Mouse (Mus musculus) limb, embryonic 12.5 days (tissue): ENCODE data around the gene Rab13. TPM values are rescaled to one million over a fixed set of nuclear protein-coding genes. Genes with fewer than 3 reads are reported as not detected.
A peak's percentile ranks its signal among the peaks of the same experiment; 100 is the strongest.

ENCODE experiments used
- ATAC-seq: fragments of 200-750 bp; cut with Nextera tagmentation; 2 replicates; pipeline ENCODE4 v1.8.0; 2017; ENCODE audit warnings: low read depth, moderate TSS enrichment; ENCODE audit not compliant: insufficient number of reproducible peaks, insufficient read depth, low FRiP score, low TSS enrichment
- H3K27ac ChIP-seq: fragments of 300-500 bp; sonication (generic); 2 replicates; pipeline ENCODE4 v1.5.1; 2016; ENCODE audit warnings: mild to moderate bottlenecking, moderate library complexity
- H3K27me3 ChIP-seq: fragments of 300-500 bp; sonication (generic); 2 replicates; pipeline ENCODE4 v1.6.1; 2016; ENCODE audit warnings: mild to moderate bottlenecking, moderate library complexity
- H3K36me3 ChIP-seq: fragments of 300-500 bp; sonication (generic); 2 replicates; pipeline ENCODE4 v1.6.1; 2016; ENCODE audit warnings: mild to moderate bottlenecking, moderate library complexity
- H3K4me1 ChIP-seq: fragments of 300-500 bp; sonication (generic); replicated peaks from 2 replicates; pipeline ENCODE4 v1.6.1; 2016
- H3K4me2 ChIP-seq: fragments of 300-500 bp; sonication (generic); 2 replicates; pipeline ENCODE4 v1.6.1; 2016; ENCODE audit warnings: mild to moderate bottlenecking, moderate library complexity
- H3K4me3 ChIP-seq: fragments of 300-500 bp; sonication (generic); replicated peaks from 2 replicates; pipeline ENCODE4 v1.5.1; 2016; ENCODE audit warnings: mild to moderate bottlenecking
- H3K9ac ChIP-seq: fragments of 300-500 bp; sonication (generic); replicated peaks from 2 replicates; pipeline ENCODE4 v1.6.1; 2016; ENCODE audit warnings: mild to moderate bottlenecking, moderate library complexity
- H3K9me3 ChIP-seq: fragments of 300-500 bp; sonication (generic); 2 replicates; pipeline ENCODE4 v1.6.1; 2016; ENCODE audit warnings: mild to moderate bottlenecking, moderate library complexity
- WGBS: fragments of 180-500 bp; shearing (Covaris S2); methylation state at CpG from one replicate; pipeline ENCODE4 v1.1.7; 2016; 5-methylcytosine and 5-hydroxymethylcytosine counted together
- polyA plus RNA-seq: library from polyadenylated mRNA; unstranded; fragments of >200 nt; fragmentation: Nextera tagmentation; extraction: Ambion mirVana; gene quantifications from 2 replicates; pipeline ENCODE4 v1.2.1, GENCODE M21; 2016

Rab13 gene
- polyA plus RNA-seq, 1 experiment from 2014 or later, result 28.2 TPM

DNA sequence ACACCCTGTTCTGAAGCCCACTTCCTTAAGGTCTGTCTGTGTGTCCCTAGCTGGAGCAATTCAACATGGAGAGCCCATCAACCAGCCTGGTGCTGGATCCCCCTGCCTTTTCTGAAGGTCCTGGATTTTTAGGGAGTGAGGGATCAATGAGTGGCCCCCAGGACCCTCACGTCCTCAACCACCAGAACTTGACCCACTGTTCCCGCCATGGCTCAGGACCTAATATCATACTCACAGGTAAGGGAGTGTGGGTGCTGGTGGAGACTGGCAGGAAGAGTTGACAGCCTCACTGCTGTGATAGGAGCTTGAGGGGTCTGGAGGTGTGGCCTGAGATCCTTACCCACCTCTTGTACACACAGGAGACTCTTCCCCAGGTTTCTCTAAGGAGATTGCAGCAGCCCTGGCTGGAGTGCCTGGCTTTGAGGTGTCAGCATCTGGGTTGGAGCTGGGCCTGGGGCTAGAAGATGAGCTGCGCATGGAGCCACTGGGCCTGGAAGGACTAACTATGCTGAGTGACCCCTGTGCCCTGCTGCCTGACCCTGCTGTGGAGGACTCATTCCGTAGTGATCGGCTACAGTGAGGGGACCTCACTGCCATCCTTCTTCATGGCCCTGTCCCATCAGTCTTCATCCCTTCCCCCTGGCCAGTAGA is 49.8 kb downstream of the Rab13 start:
- Histone ChIP-seq H3K27ac (no peak overlapping the region), H3K9me3 (no peaks in the 10 kb centered on the region), H3K4me2 (no peak overlapping the region), H3K9ac (no peak overlapping the region), H3K4me1 (peaks cover 15% of the 10 kb centered on the region), H3K4me3 (no peak overlapping the region), H3K27me3 (no peaks in the 10 kb centered on the region), H3K36me3 (peaks cover 62% of the 10 kb centered on the region)
- WGBS, result 90% methylated on average over 5 of the region's 5 CpGs
- ATAC-seq, result no peak

DNA sequence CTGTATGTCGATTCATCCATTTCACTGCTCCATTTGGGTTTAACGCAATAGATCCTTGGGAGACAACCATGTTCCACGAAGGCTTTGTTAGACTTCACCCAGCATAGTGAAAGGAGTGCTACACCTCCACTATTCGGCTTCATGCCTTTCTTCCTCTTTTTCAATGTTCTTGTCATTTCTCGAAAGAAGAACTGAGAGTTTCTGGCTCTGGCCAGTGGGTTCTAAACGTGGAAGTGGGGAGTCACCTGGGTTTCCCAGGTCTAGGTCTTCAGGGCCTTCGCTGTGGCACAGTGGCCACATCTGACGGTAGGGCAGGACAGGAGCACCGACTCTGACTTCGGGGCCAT is 51.2 kb downstream of the Rab13 start:
- Histone ChIP-seq H3K36me3 (peaks cover 54% of the 10 kb centered on the region), H3K9ac (peak overlapping the region; percentile 89)

DNA sequence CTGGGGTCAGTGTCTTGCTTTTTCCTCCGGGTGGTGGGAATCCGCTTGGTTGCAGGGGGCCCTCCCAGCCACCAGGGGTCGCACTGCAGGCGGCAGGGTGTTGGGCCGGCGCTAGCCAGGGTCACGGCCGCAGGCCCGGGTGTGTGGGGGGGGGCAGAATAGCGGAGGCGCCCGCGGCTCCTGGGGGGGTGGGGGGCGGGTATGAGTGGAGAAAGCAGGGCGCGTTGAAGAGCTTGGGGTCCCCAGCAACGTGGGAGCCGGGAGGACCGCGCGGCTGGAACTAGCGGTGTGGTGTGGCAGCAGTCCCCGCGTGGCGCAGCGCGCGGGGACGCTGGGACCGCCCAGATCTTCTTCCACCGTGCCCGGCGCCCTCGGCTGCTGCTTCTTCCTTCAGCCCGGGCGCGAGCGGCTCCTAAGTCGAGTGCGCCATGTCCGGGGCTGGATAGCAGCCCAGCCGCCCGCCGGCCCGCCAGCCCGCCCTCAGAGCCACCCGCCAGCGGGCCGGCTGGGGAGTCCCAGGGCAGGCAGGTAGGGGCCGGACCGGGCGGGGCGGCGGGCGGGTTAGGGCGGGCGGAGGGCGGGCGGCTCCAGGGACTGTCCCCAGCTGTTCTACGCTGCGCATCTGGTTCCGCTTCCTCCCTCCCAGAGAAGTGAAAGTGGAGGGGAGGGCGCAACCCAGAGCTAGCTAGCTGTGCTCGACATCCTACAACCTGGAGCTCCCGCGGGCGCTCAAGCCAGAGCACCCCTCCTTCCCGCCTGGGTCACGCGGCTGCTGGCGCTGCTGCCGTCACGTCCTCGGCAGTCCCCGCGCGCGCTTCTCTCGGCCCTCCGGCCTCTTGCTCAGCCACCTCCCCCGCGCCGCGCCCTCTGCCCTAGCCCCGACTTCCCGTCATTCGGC is 51.8 kb downstream of the Rab13 start, which contains the start of gene Dennd4b:
TSS of gene Dennd4b (plus strand) at position 152 of the 898 bp plus-strand sequence.
- peak within 1 kb of the TSS; percentile 89 for H3K9ac ChIP-seq
- H3K9me3 ChIP-seq, result no peaks in the 10 kb centered on the region
- under 1% methylated on average over 82 of the region's 87 CpGs for WGBS
- peaks cover 50% of the 10 kb centered on the region for H3K36me3 ChIP-seq
- ATAC-seq, result peak; percentile 93
- peak within 1 kb of the TSS; percentile 74 for H3K4me2 ChIP-seq
- H3K4me3 ChIP-seq, result peak within 1 kb of the TSS; percentile 89
- H3K27me3 ChIP-seq, result no peaks in the 10 kb centered on the region
- H3K4me1 ChIP-seq, result peaks cover 15% of the 10 kb centered on the region
- H3K27ac ChIP-seq, result peak within 1 kb of the TSS; percentile 98

More for the DNA sequence above, 51.2 kb downstream of the Rab13 start:
- ATAC-seq, result no peak
- no peaks in the 10 kb centered on the region for H3K27me3 ChIP-seq
- no peaks in the 10 kb centered on the region for H3K9me3 ChIP-seq
- H3K4me3 ChIP-seq, result peak overlapping the region; percentile 89
- H3K4me2 ChIP-seq, result peak overlapping the region; percentile 74
- peaks cover 15% of the 10 kb centered on the region for H3K4me1 ChIP-seq
- WGBS, result 38% methylated on average over 10 of the region's 10 CpGs
- H3K27ac ChIP-seq, result peak overlapping the region; percentile 50; the same call in 1 of the 2 replicates

GRCm38 (mm10) chr3:90265932-90266741 is 52.6 kb downstream of the Rab13 start:
- ATAC-seq, result peak; percentile 37; the same call in 1 of the 2 replicates
- Histone ChIP-seq H3K9ac (peak overlapping the region; percentile 89), H3K4me2 (peak overlapping the region; percentile 74), H3K9me3 (no peaks in the 10 kb centered on the region), H3K36me3 (peaks cover 50% of the 10 kb centered on the region), H3K27ac (peak overlapping the region; percentile 98), H3K27me3 (no peaks in the 10 kb centered on the region), H3K4me1 (peaks cover 15% of the 10 kb centered on the region), H3K4me3 (peak overlapping the region; percentile 89)
- WGBS, result 25% methylated on average over 16 of the region's 16 CpGs

DNA sequence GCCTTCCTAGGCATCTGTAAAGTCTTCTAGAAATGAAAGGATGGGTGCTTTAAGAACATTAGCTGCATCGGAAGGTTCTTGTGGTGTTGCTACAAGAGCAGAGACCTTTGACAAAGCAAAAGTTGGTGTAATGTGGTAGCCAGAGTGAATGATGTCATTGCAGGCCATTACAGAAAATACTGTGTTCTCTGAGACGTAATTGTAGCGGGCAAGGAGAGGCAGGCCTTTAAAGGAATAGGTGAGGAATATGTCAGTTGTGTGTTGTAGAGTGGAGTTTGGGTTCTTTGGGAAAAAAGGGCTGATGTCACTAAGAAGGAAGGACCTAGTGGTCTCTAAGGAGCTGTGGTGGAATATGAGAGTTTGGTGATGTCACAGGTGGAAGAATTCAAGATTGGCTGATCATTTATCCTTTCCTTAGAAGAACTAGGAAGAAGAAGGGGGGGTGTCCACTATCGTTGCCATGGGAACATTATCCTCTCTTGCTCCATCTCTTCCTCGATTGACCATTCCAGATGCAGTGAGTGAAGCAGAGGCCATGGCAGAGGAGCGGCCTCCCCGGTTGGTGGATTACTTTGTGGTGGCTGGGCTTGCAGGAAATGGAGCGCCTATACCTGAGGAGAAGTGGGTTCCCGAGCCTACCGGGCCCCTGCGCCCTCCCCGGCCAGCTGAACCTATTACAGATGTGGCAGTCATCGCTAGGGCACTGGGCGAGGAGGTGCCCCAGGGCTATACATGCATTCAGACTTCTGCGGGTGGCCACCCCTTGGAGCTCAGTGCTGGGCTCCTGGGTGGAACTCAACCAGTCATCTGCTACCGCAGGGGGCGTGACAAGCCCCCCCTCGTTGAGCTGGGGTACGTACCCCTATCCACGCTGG is 53.6 kb downstream of the Rab13 start:
- Histone ChIP-seq H3K4me2 (peak overlapping the region; percentile 74; the same call in 1 of the 2 replicates), H3K9me3 (no peaks in the 10 kb centered on the region), H3K27ac (no peak overlapping the region), H3K36me3 (peaks cover 49% of the 10 kb centered on the region), H3K9ac (no peak overlapping the region; the same call in 1 of the 2 replicates), H3K27me3 (no peaks in the 10 kb centered on the region), H3K4me1 (peaks cover 15% of the 10 kb centered on the region), H3K4me3 (peak overlapping the region; percentile 89; the same call in 1 of the 2 replicates)
- 92% methylated on average over 20 of the region's 20 CpGs for WGBS
- ATAC-seq, result no peak

DNA sequence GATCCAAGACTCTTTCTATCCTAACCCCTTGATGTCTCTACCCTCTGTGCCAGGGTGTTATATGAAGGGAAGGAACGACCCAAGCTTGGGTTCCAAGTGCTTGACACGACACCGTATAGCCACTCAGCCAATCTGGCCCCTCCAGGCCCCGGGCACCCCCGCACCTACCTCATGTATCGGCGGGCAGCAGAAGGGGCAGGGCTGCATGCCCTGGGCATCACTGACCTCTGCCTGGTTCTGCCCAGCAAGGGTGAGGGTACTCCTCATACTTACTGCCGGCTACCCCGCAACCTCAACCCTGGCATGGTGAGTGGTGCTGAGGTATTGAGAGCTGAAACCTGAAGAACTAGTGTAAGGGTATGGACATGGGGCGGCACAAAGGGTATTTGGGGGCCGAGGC is 54.7 kb downstream of the Rab13 start:
- no peak overlapping the region for H3K27ac ChIP-seq

GRCm38 (mm10) chr3:90268971-90269370 is 55.5 kb downstream of the Rab13 start:
- H3K36me3 ChIP-seq, result peaks cover 48% of the 10 kb centered on the region
- no peak overlapping the region for H3K9ac ChIP-seq
- peaks cover 15% of the 10 kb centered on the region for H3K4me1 ChIP-seq
- no peak overlapping the region for H3K4me2 ChIP-seq
- ATAC-seq, result no peak
- H3K27ac ChIP-seq, result no peak overlapping the region
- no peaks in the 10 kb centered on the region for H3K9me3 ChIP-seq
- WGBS, result 90% methylated on average over 16 of the region's 16 CpGs
- no peaks in the 10 kb centered on the region for H3K27me3 ChIP-seq
- no peak overlapping the region for H3K4me3 ChIP-seq

More for the DNA sequence above, 54.7 kb downstream of the Rab13 start:
- Histone ChIP-seq H3K9me3 (no peaks in the 10 kb centered on the region), H3K36me3 (peaks cover 49% of the 10 kb centered on the region), H3K4me2 (no peak overlapping the region), H3K27me3 (no peaks in the 10 kb centered on the region), H3K4me1 (peaks cover 15% of the 10 kb centered on the region), H3K4me3 (no peak overlapping the region), H3K9ac (no peak overlapping the region)
- 95% methylated on average over 11 of the region's 11 CpGs for WGBS
- ATAC-seq, result no peak

- no peak overlapping the region for H3K9ac ChIP-seq
- no peak overlapping the region for H3K4me2 ChIP-seq
- no peaks in the 10 kb centered on the region for H3K9me3 ChIP-seq
- no peak for ATAC-seq
- peaks cover 10% of the 10 kb centered on the region for H3K4me1 ChIP-seq
- no peak overlapping the region for H3K4me3 ChIP-seq
- WGBS, result 90% methylated on average over 8 of the region's 8 CpGs
- no peaks in the 10 kb centered on the region for H3K27me3 ChIP-seq
- H3K36me3 ChIP-seq, result peaks cover 58% of the 10 kb centered on the region
- H3K27ac ChIP-seq, result no peak overlapping the region
Measured at GRCm38 (mm10) chr3:90270784-90271183, 57.3 kb downstream of the Rab13 start.

- peaks cover 71% of the 10 kb centered on the region for H3K36me3 ChIP-seq
- WGBS, result 73% methylated on average over 9 of the region's 9 CpGs
- ATAC-seq, result no peak
Measured at GRCm38 (mm10) chr3:90272170-90272569, 58.7 kb downstream of the Rab13 start.

GRCm38 (mm10) chr3:90273855-90274254 is 60.4 kb downstream of the Rab13 start:
- 93% methylated on average over 22 of the region's 22 CpGs for WGBS

More at GRCm38 (mm10) chr3:90272170-90272569, 58.7 kb downstream of the Rab13 start:
- Histone ChIP-seq H3K4me1 (no peaks in the 10 kb centered on the region), H3K9ac (no peak overlapping the region), H3K27me3 (no peaks in the 10 kb centered on the region), H3K9me3 (no peaks in the 10 kb centered on the region), H3K4me2 (no peak overlapping the region), H3K4me3 (no peak overlapping the region), H3K27ac (no peak overlapping the region)

More at GRCm38 (mm10) chr3:90273855-90274254, 60.4 kb downstream of the Rab13 start:
- no peak for ATAC-seq
- Histone ChIP-seq H3K4me2 (no peak overlapping the region), H3K4me1 (no peaks in the 10 kb centered on the region), H3K9me3 (no peaks in the 10 kb centered on the region), H3K36me3 (peaks cover 88% of the 10 kb centered on the region), H3K9ac (no peak overlapping the region), H3K4me3 (no peak overlapping the region), H3K27ac (no peak overlapping the region), H3K27me3 (no peaks in the 10 kb centered on the region)
